Mouse (Mus musculus): ENCODE results near the gene Txndc5.

The Txndc5 gene

DNA sequence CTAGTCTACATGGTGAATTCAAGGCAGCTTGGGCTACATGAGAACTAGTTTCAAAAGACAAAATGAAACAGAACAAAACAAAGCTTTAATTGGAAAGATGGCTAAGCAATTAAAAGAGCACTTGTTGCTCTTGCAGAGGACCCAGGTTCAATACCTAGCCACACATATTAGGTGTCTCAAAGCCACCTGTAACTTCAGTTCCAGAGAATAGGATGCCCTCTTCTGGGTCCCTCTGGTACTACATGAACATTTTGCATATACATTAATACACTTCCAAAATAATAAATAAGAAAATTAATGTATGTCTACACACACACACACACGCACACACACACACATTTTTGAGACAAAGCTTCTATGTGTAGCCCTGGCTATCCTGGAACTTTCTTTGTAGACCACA is 65.2 kb downstream of the Txndc5 start:
- DNase-seq (ENCODE audit: low read depth, low spot score): peak; percentile 24

DNA sequence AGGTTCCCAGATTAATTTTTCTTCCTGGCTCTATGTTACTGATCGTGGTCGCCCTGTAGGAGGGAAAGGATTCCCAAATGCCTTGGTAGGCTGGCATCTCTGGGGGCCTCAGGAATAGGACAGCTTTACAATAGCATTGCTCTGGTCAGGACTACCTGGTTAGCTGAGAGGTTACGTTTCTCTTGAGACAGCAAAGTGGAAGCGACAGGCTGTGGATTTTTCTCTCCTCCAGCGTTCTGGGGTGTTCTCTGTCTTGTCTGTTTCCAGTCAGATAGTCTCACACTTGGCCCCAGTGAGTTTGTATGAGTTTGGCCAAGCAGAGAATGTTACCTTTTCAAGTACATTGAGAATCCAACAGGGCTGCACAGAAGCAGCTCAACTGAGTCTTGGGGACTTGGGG is 77.2 kb downstream of the Txndc5 start:
- DNase-seq (ENCODE audit: low read depth, low spot score): no peak

Data from 3T3-L1 (cell line).